9 mouse cellular contexts compared by ENCODE assay signal in genomic region chr19:10714682-10715475, GRCm38 (mm10). TPM values are rescaled to one million over a fixed set of nuclear protein-coding genes. Genes with fewer than 3 reads are reported as not detected.
A peak's percentile ranks its signal among the peaks of the same experiment; 100 is the strongest.
DNase-seq lines count a peak whose midpoint lies in the region; ATAC-seq and TF ChIP-seq lines count a peak whose summit lies in the region.
"Had no signal": no experiment of that assay in that cellular context is flagged by ENCODE, and none has a peak within 500 bp of the region (broad histone marks: within the 10 kb centered on the region; RNA-seq: fewer than 3 reads in every experiment).

No protein-coding gene starts in this region.

- H3K4me1 ChIP-seq in ES-Bruce4 (ENCODE audit: control insufficient read depth, insufficient read depth, low read length) = no peaks in the 10 kb centered on the region

- H3K4me3 ChIP-seq in ES-Bruce4 (ENCODE audit: low read depth, low read length) = no peak overlapping the region
- H3K4me3 ChIP-seq: liver, embryonic 15.5 days had no signal

- no peaks in the 10 kb centered on the region for H3K27me3 ChIP-seq in ES-Bruce4 (ENCODE audit: control insufficient read depth, insufficient read depth, low read length, poor library complexity, severe bottlenecking)
- H3K27me3 ChIP-seq: liver, embryonic 15.5 days had no signal

- H3K9me3 ChIP-seq in ES-Bruce4 (replicated peaks; ENCODE audit: control insufficient read depth, insufficient read depth, low read length, poor library complexity, severe bottlenecking) = no peaks in the 10 kb centered on the region
- H3K9me3 ChIP-seq: liver, embryonic 15.5 days had no signal

- TF ChIP-seq EP300 in ES-Bruce4 (IDR thresholded peaks at IDR 0.05; ENCODE audit: insufficient read depth, low read depth, low read length) = no peak

- intact Hi-C loops in heart, postnatal 36 days (cut with DNase I) = loop anchor here (1.0 to 2.0 kb wide), 3 partner anchors 116 to 244 kb away; no protein-coding TSS in a partner anchor

- ATAC-seq in erythroid progenitor cell, adult 5-6 weeks (replicated peaks; ENCODE audit: low FRiP score, poor library complexity, severe bottlenecking) = no peak

- TF ChIP-seq CTCF in ES-Bruce4 (IDR thresholded peaks at IDR 0.05; ENCODE audit: low read depth, low read length) = peak; percentile 89

- no peak overlapping the region for H3K9ac ChIP-seq in ES-Bruce4 (ENCODE audit: low read depth, poor library complexity, severe bottlenecking)
- H3K9ac ChIP-seq: liver, embryonic 15.5 days had no signal

- TF ChIP-seq POLR2A in ES-Bruce4 (IDR thresholded peaks at IDR 0.05; ENCODE audit: insufficient read depth, low read length) = no peak

- no peaks in the 10 kb centered on the region; the same call in 1 of the 2 replicates for H3K36me3 ChIP-seq in ES-Bruce4 (ENCODE audit: control insufficient read depth, insufficient read depth, low read length, poor library complexity, severe bottlenecking)

- DNase-seq in adrenal gland, adult 18-20 months (ENCODE audit: low spot score in 2 of 2) = peak; percentile 52 to 59
- peak; percentile 71 for DNase-seq in embryo, embryonic 9.5 days (ENCODE audit: extremely low spot score)
- peak; percentile 55 to 75 for DNase-seq in heart, postnatal 36 days
- peak; percentile 32 for DNase-seq in layer of hippocampus, adult 9-10 months (ENCODE audit: low spot score)
- peak; percentile 72 for DNase-seq in lung, postnatal 25 days (ENCODE audit: low spot score)
- peak; percentile 64 to 70 for DNase-seq in right cerebral cortex, postnatal 36 days (ENCODE audit: low spot score in 2 of 2)

- no peak overlapping the region for H3K27ac ChIP-seq in ES-Bruce4 (ENCODE audit: insufficient read depth, low read length)
- H3K27ac ChIP-seq: liver, embryonic 15.5 days had no signal

RNA-seq across cellular contexts. Expression of gene Cd5, which starts 23.9 kb away (rescaled TPM):
- polyA plus RNA-seq in ES-Bruce4 (2011; ENCODE audit: insufficient read depth, insufficient read length, low read depth, missing spikeins) = not detected in 2 replicates
- under 1 TPM in 1 of 2 experiments, not detected in 1; 0.38 TPM for total RNA-seq in adrenal gland, adult 18-20 months (2021)
- total RNA-seq in heart, postnatal 36 days (2021) = under 1 TPM; 0.14 to 0.28 TPM
- total RNA-seq in erythroid progenitor cell, adult 5-6 weeks (2015; ENCODE audit: low replicate concordance) = 2.5 and 2.9 TPM in 2 replicates
- 0.26 TPM in 1 of 2 replicates, not detected in the other for total RNA-seq in erythroid progenitor cell, adult 5-6 weeks (2017; ENCODE audit: low replicate concordance)
- polyA plus RNA-seq: liver, embryonic 15.5 days had no signal

RNA-seq across cellular contexts. Expression of gene Vps37c, which starts 26.3 kb away (rescaled TPM):
- polyA plus RNA-seq in ES-Bruce4 (2011; ENCODE audit: insufficient read depth, insufficient read length, low read depth, missing spikeins) = 11.5 and 12.3 TPM in 2 replicates
- total RNA-seq in adrenal gland, adult 18-20 months (2021) = 10 to 100 TPM; 19.3 to 26.8 TPM
- 10 to 100 TPM; 19.2 to 21.0 TPM for total RNA-seq in heart, postnatal 36 days (2021)
- 10.8 and 26.0 TPM in 2 replicates for total RNA-seq in erythroid progenitor cell, adult 5-6 weeks (2015; ENCODE audit: low replicate concordance)
- 3.3 and 6.0 TPM in 2 replicates for total RNA-seq in erythroid progenitor cell, adult 5-6 weeks (2017; ENCODE audit: low replicate concordance)

RNA-seq across cellular contexts. Expression of gene Pga5, which starts 37.0 kb away (rescaled TPM):
- 2.9 and 4.1 TPM in 2 replicates for polyA plus RNA-seq in ES-Bruce4 (2011; ENCODE audit: insufficient read depth, insufficient read length, low read depth, missing spikeins)
- not detected for total RNA-seq in adrenal gland, adult 18-20 months (2021)
- not detected for total RNA-seq in heart, postnatal 36 days (2021)
- not detected in 2 replicates for total RNA-seq in erythroid progenitor cell, adult 5-6 weeks (2015; ENCODE audit: low replicate concordance)
- not detected in 2 replicates for total RNA-seq in erythroid progenitor cell, adult 5-6 weeks (2017; ENCODE audit: low replicate concordance)
- polyA plus RNA-seq: liver, embryonic 15.5 days had no signal
